Mouse (Mus musculus): ENCODE results near the gene Slc35e4. TPM values are rescaled to one million over a fixed set of nuclear protein-coding genes. Genes with fewer than 3 reads are reported as not detected.

The Slc35e4 gene
- total and polyA plus RNA-seq, 2 experiments from 2014 or later = 27.4 to 56.5 TPM

GRCm38 (mm10) chr11:3904673-3905072, 9.8 kb downstream of the Slc35e4 start:
- H3K9me3 ChIP-seq (ENCODE audit: low read length) = no peaks in the 10 kb centered on the region
- H3K4me2 ChIP-seq (ENCODE audit: low read depth, low read length, poor library complexity, severe bottlenecking) = no peak overlapping the region
- no peak for TF ChIP-seq CTCF (IDR thresholded peaks at IDR 0.05)
- peaks cover 20% of the 10 kb centered on the region; the same call in 1 of the 2 replicates for H3K36me3 ChIP-seq (ENCODE audit: insufficient read depth, low read length)
- DNase-seq (ENCODE audit: low spot score) (no peak), ATAC-seq (ENCODE audit: low FRiP score) (no peak)
- no peak overlapping the region for H3K4me3 ChIP-seq (ENCODE audit: low read depth, low read length)
- no peak overlapping the region for H3K27ac ChIP-seq (ENCODE audit: low read depth, low read length)
- H3K9ac ChIP-seq (replicated peaks; ENCODE audit: low read length, poor library complexity, severe bottlenecking) = no peak overlapping the region
- WGBS = 86% methylated on average over 6 of the region's 6 CpGs
- H3K4me1 ChIP-seq (ENCODE audit: insufficient read depth, low read length) = peaks cover 8% of the 10 kb centered on the region
- no peaks in the 10 kb centered on the region for H3K27me3 ChIP-seq (ENCODE audit: insufficient read depth, low read length)

- no peaks in the 10 kb centered on the region for H3K27me3 ChIP-seq (ENCODE audit: insufficient read depth, low read length)
- DNase-seq (ENCODE audit: low spot score) (peak; percentile 79), ATAC-seq (ENCODE audit: low FRiP score) (no peak)
- WGBS = 70% methylated on average over 5 of the region's 5 CpGs
- no peak for TF ChIP-seq CTCF (IDR thresholded peaks at IDR 0.05)
- no peak overlapping the region for H3K4me2 ChIP-seq (ENCODE audit: low read depth, low read length, poor library complexity, severe bottlenecking)
- no peak overlapping the region for H3K4me3 ChIP-seq (ENCODE audit: low read depth, low read length)
- H3K9me3 ChIP-seq (ENCODE audit: low read length) = no peaks in the 10 kb centered on the region
- H3K27ac ChIP-seq (ENCODE audit: low read depth, low read length) = no peak overlapping the region
- H3K36me3 ChIP-seq (ENCODE audit: insufficient read depth, low read length) = peaks cover 28% of the 10 kb centered on the region; the same call in 1 of the 2 replicates
- H3K9ac ChIP-seq (replicated peaks; ENCODE audit: low read length, poor library complexity, severe bottlenecking) = no peak overlapping the region
- H3K4me1 ChIP-seq (ENCODE audit: insufficient read depth, low read length) = no peaks in the 10 kb centered on the region
Observed at GRCm38 (mm10) chr11:3903046-3903445, 11.4 kb downstream of the Slc35e4 start.

GRCm38 (mm10) chr11:3902516-3902915, 11.9 kb downstream of the Slc35e4 start:
- DNase-seq (ENCODE audit: low spot score) (no peak), ATAC-seq (ENCODE audit: low FRiP score) (no peak)
- no peak overlapping the region for H3K4me2 ChIP-seq (ENCODE audit: low read depth, low read length, poor library complexity, severe bottlenecking)
- no peaks in the 10 kb centered on the region for H3K4me1 ChIP-seq (ENCODE audit: insufficient read depth, low read length)
- TF ChIP-seq CTCF (IDR thresholded peaks at IDR 0.05) = no peak
- no peak overlapping the region for H3K27ac ChIP-seq (ENCODE audit: low read depth, low read length)
- H3K36me3 ChIP-seq (ENCODE audit: insufficient read depth, low read length) = peaks cover 27% of the 10 kb centered on the region; the same call in 1 of the 2 replicates
- no peaks in the 10 kb centered on the region for H3K27me3 ChIP-seq (ENCODE audit: insufficient read depth, low read length)
- no peaks in the 10 kb centered on the region for H3K9me3 ChIP-seq (ENCODE audit: low read length)
- H3K4me3 ChIP-seq (ENCODE audit: low read depth, low read length) = no peak overlapping the region
- 90% methylated on average over 3 of the region's 3 CpGs for WGBS
- H3K9ac ChIP-seq (replicated peaks; ENCODE audit: low read length, poor library complexity, severe bottlenecking) = no peak overlapping the region

GRCm38 (mm10) chr11:3900296-3900695, 14.2 kb downstream of the Slc35e4 start:
- 91% methylated on average over 6 of the region's 6 CpGs for WGBS
- no peaks in the 10 kb centered on the region for H3K9me3 ChIP-seq (ENCODE audit: low read length)
- peaks cover 24% of the 10 kb centered on the region for H3K36me3 ChIP-seq (ENCODE audit: insufficient read depth, low read length)
- no peak overlapping the region for H3K4me2 ChIP-seq (ENCODE audit: low read depth, low read length, poor library complexity, severe bottlenecking)
- no peak for TF ChIP-seq CTCF (IDR thresholded peaks at IDR 0.05)
- no peaks in the 10 kb centered on the region for H3K27me3 ChIP-seq (ENCODE audit: insufficient read depth, low read length)
- DNase-seq (ENCODE audit: low spot score) (no peak), ATAC-seq (ENCODE audit: low FRiP score) (no peak)
- no peaks in the 10 kb centered on the region for H3K4me1 ChIP-seq (ENCODE audit: insufficient read depth, low read length)
- no peak overlapping the region for H3K9ac ChIP-seq (replicated peaks; ENCODE audit: low read length, poor library complexity, severe bottlenecking)
- no peak overlapping the region for H3K4me3 ChIP-seq (ENCODE audit: low read depth, low read length)
- no peak overlapping the region for H3K27ac ChIP-seq (ENCODE audit: low read depth, low read length)

GRCm38 (mm10) chr11:3895933-3896332, 18.5 kb downstream of the Slc35e4 start:
- H3K9me3 ChIP-seq (ENCODE audit: low read length) = no peaks in the 10 kb centered on the region
- no peak for TF ChIP-seq CTCF (IDR thresholded peaks at IDR 0.05)
- H3K27me3 ChIP-seq (ENCODE audit: insufficient read depth, low read length) = no peaks in the 10 kb centered on the region
- no peak overlapping the region for H3K4me3 ChIP-seq (ENCODE audit: low read depth, low read length)
- no peak overlapping the region for H3K27ac ChIP-seq (ENCODE audit: low read depth, low read length)
- DNase-seq (ENCODE audit: low spot score) = no peak
- no peak overlapping the region for H3K9ac ChIP-seq (replicated peaks; ENCODE audit: low read length, poor library complexity, severe bottlenecking)
- ATAC-seq (ENCODE audit: low FRiP score) = no peak
- 0 out of 2 replicates have a peak, but pooled peaks cover 3% of the 10 kb centered on the region for H3K4me1 ChIP-seq (ENCODE audit: insufficient read depth, low read length)
- peaks cover 19% of the 10 kb centered on the region for H3K36me3 ChIP-seq (ENCODE audit: insufficient read depth, low read length)
- no peak overlapping the region for H3K4me2 ChIP-seq (ENCODE audit: low read depth, low read length, poor library complexity, severe bottlenecking)
- WGBS = 91% methylated on average over 1 of the region's 1 CpGs

GRCm38 (mm10) chr11:3895458-3895857, 19.0 kb downstream of the Slc35e4 start:
- H3K36me3 ChIP-seq (ENCODE audit: insufficient read depth, low read length) = peaks cover 19% of the 10 kb centered on the region
- TF ChIP-seq CTCF (IDR thresholded peaks at IDR 0.05) = no peak
- H3K9me3 ChIP-seq (ENCODE audit: low read length) = no peaks in the 10 kb centered on the region
- no peaks in the 10 kb centered on the region for H3K27me3 ChIP-seq (ENCODE audit: insufficient read depth, low read length)
- peak overlapping the region; percentile 75 for H3K27ac ChIP-seq (ENCODE audit: low read depth, low read length)
- H3K4me2 ChIP-seq (ENCODE audit: low read depth, low read length, poor library complexity, severe bottlenecking) = peak overlapping the region; percentile 78
- no peak for DNase-seq (ENCODE audit: low spot score)
- H3K9ac ChIP-seq (replicated peaks; ENCODE audit: low read length, poor library complexity, severe bottlenecking) = peak overlapping the region; percentile 76
- 4% methylated on average over 10 of the region's 10 CpGs for WGBS
- H3K4me1 ChIP-seq (ENCODE audit: insufficient read depth, low read length) = 0 out of 2 replicates have a peak, but pooled peaks cover 3% of the 10 kb centered on the region
- H3K4me3 ChIP-seq (ENCODE audit: low read depth, low read length) = peak overlapping the region; percentile 52
- ATAC-seq (ENCODE audit: low FRiP score) = peak; percentile 3; the same call in 1 of the 2 replicates
